ENCODE assay signal across 13 mouse cellular contexts in the genomic region with DNA sequence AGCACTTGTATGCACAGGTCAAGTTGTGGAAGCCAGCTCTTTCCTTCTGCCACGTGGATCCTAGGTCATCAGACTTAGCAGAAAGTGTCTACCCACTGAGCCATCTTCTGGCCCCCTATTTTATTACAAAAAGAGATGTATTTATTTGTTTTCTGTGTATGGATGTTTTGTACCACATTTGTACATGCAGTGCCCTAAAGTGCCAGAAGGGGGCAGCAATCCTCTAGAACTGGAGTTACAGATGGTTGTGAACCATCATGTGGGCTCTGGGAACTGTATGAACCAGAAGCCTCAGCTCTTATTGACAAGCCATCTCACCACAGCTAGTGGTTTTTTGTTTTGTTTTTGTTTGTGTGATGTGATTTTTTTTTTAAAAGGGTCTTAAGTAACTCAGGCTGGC. TPM values are rescaled to one million over a fixed set of nuclear protein-coding genes. Genes with fewer than 3 reads are reported as not detected.
DNase-seq lines count a peak whose midpoint lies in the region; ATAC-seq and TF ChIP-seq lines count a peak whose summit lies in the region.
"Had no signal": no experiment of that assay in that cellular context is flagged by ENCODE, and none has a peak within 500 bp of the region (broad histone marks: within the 10 kb centered on the region; RNA-seq: fewer than 3 reads in every experiment).

No protein-coding gene starts in this region.

- peaks cover 1% of the 10 kb centered on the region for H3K4me1 ChIP-seq in liver, adult 2 months (ENCODE audit: control insufficient read depth, insufficient read depth, low read length)
- H3K4me1 ChIP-seq in liver, embryonic 12.5 days, result peaks cover 10% of the 10 kb centered on the region
- H3K4me1 ChIP-seq: hindbrain, embryonic 10.5 days had no signal

- no peak for ATAC-seq in liver, embryonic 12.5 days
- ATAC-seq: forebrain, embryonic 16.5 days had no signal

- H3K27me3 ChIP-seq in liver, adult 2 months (ENCODE audit: control insufficient read depth, insufficient read depth, low read length), result no peaks in the 10 kb centered on the region
- H3K27me3 ChIP-seq in liver, embryonic 12.5 days (replicated peaks), result no peaks in the 10 kb centered on the region
- H3K27me3 ChIP-seq: embryonic facial prominence, embryonic 15.5 days had no signal

- no peak overlapping the region for H3K27ac ChIP-seq in gastrocnemius, adult 2 months
- H3K27ac ChIP-seq in liver, adult 2 months (replicated peaks; ENCODE audit: insufficient read depth, low read depth, low read length), result no peak overlapping the region
- H3K27ac ChIP-seq in liver, embryonic 12.5 days, result no peak overlapping the region
- H3K27ac ChIP-seq: embryonic facial prominence, embryonic 15.5 days; hindbrain, embryonic 10.5 days had no signal

- no peak for TF ChIP-seq POLR2A in liver, adult 2 months (IDR thresholded peaks at IDR 0.05; ENCODE audit: extremely low read depth, insufficient read depth, low read length)

- H3K4me2 ChIP-seq in liver, embryonic 12.5 days, result no peak overlapping the region
- H3K4me2 ChIP-seq: embryonic facial prominence, embryonic 15.5 days had no signal

- no peaks in the 10 kb centered on the region for H3K36me3 ChIP-seq in liver, adult 2 months (ENCODE audit: control insufficient read depth, insufficient read depth, low read length)
- no peaks in the 10 kb centered on the region for H3K36me3 ChIP-seq in liver, embryonic 12.5 days
- H3K36me3 ChIP-seq: embryonic facial prominence, embryonic 15.5 days; hindbrain, embryonic 10.5 days had no signal

- peak; percentile 57 for TF ChIP-seq CTCF in gastrocnemius, adult 2 months (IDR thresholded peaks at IDR 0.05)
- TF ChIP-seq CTCF in liver, adult 2 months (IDR thresholded peaks at IDR 0.05; ENCODE audit: low read depth, low read length), result peak; percentile 41

- no peak for DNase-seq in gastrocnemius, adult 2 months
- DNase-seq in gastrocnemius, postnatal 25 days, result no peak
- DNase-seq in liver, adult 2 months (ENCODE audit: extremely low read depth, low read depth, low spot score), result no peak
- peak; percentile 22 for DNase-seq in CD4-positive helper T cell, adult 2 months (ENCODE audit: low read depth, low spot score)
- DNase-seq in induced T-regulatory cell, adult 2 months (ENCODE audit: low read depth), result peak; percentile 58
- DNase-seq in right cerebral cortex, postnatal 36 days (ENCODE audit: low spot score in 2 of 2), result no peak
- DNase-seq in adrenal gland, adult 18-20 months (ENCODE audit: low spot score in 2 of 2), result no peak
- DNase-seq: lung, postnatal 10 days had no signal

- no peak overlapping the region for H3K9ac ChIP-seq in liver, adult 2 months (ENCODE audit: low read depth, low read length)
- H3K9ac ChIP-seq in liver, embryonic 12.5 days, result no peak overlapping the region
- H3K9ac ChIP-seq: embryonic facial prominence, embryonic 15.5 days had no signal

- H3K79me2 ChIP-seq in liver, adult 2 months (ENCODE audit: control insufficient read depth, insufficient read depth, low read length), result no peaks in the 10 kb centered on the region

- intact Hi-C loops in gastrocnemius, adult 2 months (cut with DNase I), result no loop called here

- WGBS in liver, adult 2 months, result 56% methylated on average over 1 of the region's 1 CpGs
- WGBS in liver, embryonic 12.5 days (ENCODE audit: insufficient replicate concordance), result 15% methylated on average over 1 of the region's 1 CpGs

- H3K4me3 ChIP-seq in gastrocnemius, adult 2 months, result no peak overlapping the region
- H3K4me3 ChIP-seq in liver, adult 2 months (ENCODE audit: insufficient read depth, low read depth, low read length), result no peak overlapping the region
- H3K4me3 ChIP-seq in liver, embryonic 12.5 days, result no peak overlapping the region
- H3K4me3 ChIP-seq: embryonic facial prominence, embryonic 15.5 days; hindbrain, embryonic 10.5 days had no signal

- no peaks in the 10 kb centered on the region; the same call in 1 of the 2 replicates for H3K9me3 ChIP-seq in liver, embryonic 12.5 days (replicated peaks)
- H3K9me3 ChIP-seq: embryonic facial prominence, embryonic 15.5 days; hindbrain, embryonic 10.5 days had no signal

RNA-seq across cellular contexts. Expression of gene Gpd1l, which starts 19.1 kb away (rescaled TPM):
- total RNA-seq in gastrocnemius, adult 2 months (2021), result 10 to 100 TPM; 16.4 to 22.3 TPM
- 10 to 100 TPM; 17.6 to 18.4 TPM for total RNA-seq in gastrocnemius, postnatal 25 days (2021)
- 21.3 and 22.4 TPM in 2 replicates for total RNA-seq in liver, adult 2 months (2014; rRNA removed)
- polyA plus RNA-seq in liver, adult 2 months (2012; rRNA removed), result 12.6 and 14.7 TPM in 2 replicates
- 10.5 and 10.9 TPM in 2 replicates for polyA plus RNA-seq in liver, embryonic 12.5 days (2016; fragmentation: Nextera tagmentation; extraction: Ambion mirVana)
- total RNA-seq in adrenal gland, adult 18-20 months (2021), result 10 to 100 TPM; 20.1 to 35.0 TPM

RNA-seq across cellular contexts. Expression of gene Osbpl10, which starts 25.5 kb away (rescaled TPM):
- 1 to 10 TPM; 2.0 to 3.7 TPM for total RNA-seq in gastrocnemius, adult 2 months (2021)
- total RNA-seq in gastrocnemius, postnatal 25 days (2021), result 1 to 10 TPM; 3.2 to 3.6 TPM
- 0.28 and 0.40 TPM in 2 replicates for total RNA-seq in liver, adult 2 months (2014; rRNA removed)
- polyA plus RNA-seq in liver, adult 2 months (2012; rRNA removed), result 0.11 and 0.82 TPM in 2 replicates
- 0.55 and 0.63 TPM in 2 replicates for polyA plus RNA-seq in liver, embryonic 12.5 days (2016; fragmentation: Nextera tagmentation; extraction: Ambion mirVana)
- total RNA-seq in adrenal gland, adult 18-20 months (2021), result 1 to 10 TPM; 4.2 to 6.5 TPM
- total RNA-seq: monocyte, adult 5-6 weeks had no signal

RNA-seq across cellular contexts. Expression of gene Rps27rt, which starts 29.7 kb away (rescaled TPM):
- total RNA-seq in gastrocnemius, adult 2 months (2021), result 10 to 100 TPM; 34.1 to 35.4 TPM
- total RNA-seq in gastrocnemius, postnatal 25 days (2021), result 10 to 100 TPM; 11.9 to 22.3 TPM
- total RNA-seq in liver, adult 2 months (2014; rRNA removed), result 6.2 and 12.2 TPM in 2 replicates
- 4.7 and 7.2 TPM in 2 replicates for polyA plus RNA-seq in liver, adult 2 months (2012; rRNA removed)
- polyA plus RNA-seq in liver, embryonic 12.5 days (2016; fragmentation: Nextera tagmentation; extraction: Ambion mirVana), result 275 and 335 TPM in 2 replicates
- total RNA-seq in adrenal gland, adult 18-20 months (2021), result 10 to 100 TPM; 49.6 to 57.5 TPM

Comparison
In these comparisons a context has a peak if more than half of its experiments do, and no peak if none do; other contexts are left out.
1. DNase-seq: peak in CD4-positive helper T cell, adult 2 months (single experiment) and induced T-regulatory cell, adult 2 months (single experiment); none in gastrocnemius, adult 2 months (single experiment), gastrocnemius, postnatal 25 days (single experiment), liver, adult 2 months (single experiment), right cerebral cortex, postnatal 36 days (0 of 2) and adrenal gland, adult 18-20 months (0 of 2).